Mouse (Mus musculus) liver, embryonic 13.5 days (tissue): ENCODE data around the gene Secisbp2. TPM values are rescaled to one million over a fixed set of nuclear protein-coding genes. Genes with fewer than 3 reads are reported as not detected.
A peak's percentile ranks its signal among the peaks of the same experiment; 100 is the strongest.

ENCODE experiments used
- ATAC-seq: fragments of 200-750 bp; cut with Nextera tagmentation; 2 replicates; pipeline ENCODE4 v1.8.0; 2017; ENCODE audit warnings: low read depth, mild to moderate bottlenecking, moderate number of reproducible peaks, moderate library complexity
- DNase-seq: peaks from one replicate; pipeline ENCODE4 v3.0.0; 2022
- H3K27ac ChIP-seq: fragments of 300-500 bp; sonication (generic); 2 replicates; pipeline ENCODE4 v1.5.1; 2015; ENCODE audit warnings: moderate library complexity, mild to moderate bottlenecking, inconsistent platforms
- H3K27me3 ChIP-seq: fragments of 300-500 bp; sonication (generic); 2 replicates; pipeline ENCODE4 v1.6.1; 2015; ENCODE audit warnings: mild to moderate bottlenecking, inconsistent platforms
- H3K36me3 ChIP-seq: fragments of 300-500 bp; sonication (generic); 2 replicates; pipeline ENCODE4 v1.6.1; 2015; ENCODE audit warnings: mild to moderate bottlenecking, inconsistent platforms
- H3K4me1 ChIP-seq: fragments of 300-500 bp; sonication (generic); replicated peaks from 2 replicates; pipeline ENCODE4 v1.6.1; 2015; ENCODE audit warnings: inconsistent platforms
- H3K4me2 ChIP-seq: fragments of 300-500 bp; sonication (generic); 2 replicates; pipeline ENCODE4 v1.6.1; 2015; ENCODE audit warnings: inconsistent platforms, mild to moderate bottlenecking, moderate library complexity
- H3K4me3 ChIP-seq: fragments of 300-500 bp; sonication (generic); replicated peaks from 2 replicates; pipeline ENCODE4 v1.5.1; 2015; ENCODE audit warnings: mild to moderate bottlenecking, inconsistent platforms
- H3K9ac ChIP-seq: fragments of 300-500 bp; sonication (generic); 2 replicates; pipeline ENCODE4 v1.6.1; 2015; ENCODE audit warnings: mild to moderate bottlenecking, inconsistent platforms
- H3K9me3 ChIP-seq: fragments of 300-500 bp; sonication (generic); replicated peaks from 2 replicates; pipeline ENCODE4 v1.6.1; 2016; ENCODE audit warnings: inconsistent platforms
- WGBS: fragments of 180-500 bp; shearing (Covaris S2); methylation state at CpG from one replicate; pipeline ENCODE4 v1.1.7; 2015; ENCODE audit not compliant: insufficient replicate concordance; 5-methylcytosine and 5-hydroxymethylcytosine counted together
- polyA plus RNA-seq: library from polyadenylated mRNA; unstranded; fragments of >200 nt; fragmentation: Nextera tagmentation; extraction: Ambion mirVana; gene quantifications from 2 replicates; pipeline ENCODE4 v1.2.1, GENCODE M21; 2015

Gene Secisbp2
- polyA plus RNA-seq, 1 experiment from 2014 or later, result 21.0 TPM

DNA sequence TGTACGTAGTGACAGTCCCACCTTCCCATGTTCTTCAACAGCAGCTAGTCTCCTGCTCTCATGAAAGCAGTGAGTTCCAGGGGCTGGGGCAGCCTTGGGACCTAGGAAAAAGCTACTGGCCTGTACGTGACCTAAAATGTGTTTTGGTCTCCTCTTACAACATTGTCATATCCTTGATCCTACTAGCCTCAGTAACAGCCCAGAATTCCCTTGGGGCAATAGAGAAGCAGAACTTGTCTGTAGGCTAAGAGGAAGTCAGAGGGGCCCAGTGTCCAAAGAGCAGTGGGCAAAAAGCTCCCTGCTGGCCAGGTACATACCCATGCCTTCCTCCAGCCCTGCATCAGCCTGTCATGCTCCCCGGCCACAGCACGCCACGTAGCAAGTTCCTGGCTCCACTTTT lies 35.5 kb downstream of the Secisbp2 start:
- WGBS, result 71% methylated on average over 5 of the region's 5 CpGs
- Histone ChIP-seq H3K4me3 (no peak overlapping the region), H3K9ac (no peak overlapping the region), H3K36me3 (peaks cover 80% of the 10 kb centered on the region), H3K4me1 (peaks cover 48% of the 10 kb centered on the region), H3K27me3 (no peaks in the 10 kb centered on the region), H3K9me3 (no peaks in the 10 kb centered on the region), H3K4me2 (no peak overlapping the region), H3K27ac (no peak overlapping the region)
- DNase-seq (no peak), ATAC-seq (no peak)

DNA sequence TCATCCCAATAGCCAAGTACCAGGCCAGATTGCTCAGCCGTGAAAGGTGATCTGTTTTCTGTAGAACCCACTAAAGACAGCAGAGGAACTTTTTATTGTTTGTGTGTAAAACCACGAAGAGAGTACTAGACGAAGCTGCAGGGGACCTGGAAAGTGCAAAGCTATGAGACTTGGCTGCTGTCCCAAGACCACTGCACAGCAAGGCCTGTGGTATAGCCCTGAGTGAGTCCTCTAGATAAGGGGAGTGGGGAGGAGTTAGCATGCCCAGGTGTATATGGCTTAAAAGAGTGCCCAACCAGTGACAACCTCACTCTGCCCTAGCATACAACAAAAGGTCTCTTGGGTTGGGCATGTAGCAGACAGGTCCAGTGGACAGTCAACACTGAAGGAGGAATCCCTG lies 37.2 kb downstream of the Secisbp2 start:
- Histone ChIP-seq H3K36me3 (peaks cover 63% of the 10 kb centered on the region), H3K27me3 (no peaks in the 10 kb centered on the region), H3K4me3 (no peak overlapping the region), H3K27ac (no peak overlapping the region), H3K9me3 (no peaks in the 10 kb centered on the region), H3K9ac (no peak overlapping the region), H3K4me1 (peaks cover 48% of the 10 kb centered on the region), H3K4me2 (no peak overlapping the region)
- 36% methylated on average over 3 of the region's 3 CpGs for WGBS
- no peak for ATAC-seq
- no peak for DNase-seq

DNA sequence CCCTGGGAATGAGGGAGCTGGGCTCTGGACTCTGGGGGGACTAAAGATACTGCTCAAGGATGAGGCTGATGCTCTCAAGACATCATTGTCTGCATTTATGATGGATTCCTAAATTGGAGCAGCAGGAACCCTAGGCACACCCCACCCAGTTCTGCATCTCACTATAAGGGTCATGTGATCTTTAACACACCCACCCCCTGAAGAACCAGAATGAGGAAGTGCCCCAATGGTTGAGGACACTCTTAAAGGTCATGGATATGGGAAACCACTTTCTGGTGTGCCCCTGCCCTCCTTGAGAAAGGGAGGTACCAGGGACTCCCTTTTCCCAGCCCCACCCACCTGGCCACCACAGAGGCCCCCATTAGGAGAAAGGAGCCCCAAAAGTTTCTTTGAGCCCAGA lies 45.0 kb downstream of the Secisbp2 start:
- no peak for ATAC-seq
- no peak overlapping the region for H3K4me3 ChIP-seq
- H3K27me3 ChIP-seq, result no peaks in the 10 kb centered on the region
- H3K27ac ChIP-seq, result no peak overlapping the region
- no peaks in the 10 kb centered on the region for H3K36me3 ChIP-seq
- H3K9ac ChIP-seq, result no peak overlapping the region
- peaks cover 31% of the 10 kb centered on the region for H3K4me1 ChIP-seq
- no peak overlapping the region for H3K4me2 ChIP-seq
- H3K9me3 ChIP-seq, result no peaks in the 10 kb centered on the region
- no peak for DNase-seq

DNA sequence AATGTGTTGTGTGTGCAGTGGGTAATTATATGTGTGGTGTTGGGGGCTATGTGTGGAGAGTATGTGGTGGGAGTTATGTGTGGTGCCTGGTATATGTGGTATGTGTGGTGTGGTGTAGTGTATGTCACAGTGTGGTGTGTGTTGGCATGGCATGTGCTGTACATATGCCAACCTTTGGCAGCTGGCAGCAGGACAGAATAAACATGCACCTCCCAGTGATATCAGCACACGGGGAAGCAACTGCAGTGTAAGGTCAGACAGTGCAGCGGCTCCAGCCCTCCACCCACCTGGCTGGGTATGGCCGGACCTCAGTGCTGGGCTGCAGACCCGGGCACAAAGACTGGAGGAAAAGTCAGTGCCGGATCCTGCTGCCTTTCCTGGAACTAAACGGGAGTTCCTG lies 46.0 kb downstream of the Secisbp2 start:
- ATAC-seq (no peak), DNase-seq (no peak)
- peaks cover 31% of the 10 kb centered on the region for H3K4me1 ChIP-seq
- H3K4me2 ChIP-seq, result no peak overlapping the region
- H3K27ac ChIP-seq, result no peak overlapping the region
- H3K36me3 ChIP-seq, result peaks cover 3% of the 10 kb centered on the region; the same call in 1 of the 2 replicates
- no peaks in the 10 kb centered on the region for H3K9me3 ChIP-seq
- no peaks in the 10 kb centered on the region for H3K27me3 ChIP-seq
- no peak overlapping the region for H3K4me3 ChIP-seq
- peak overlapping the region; percentile 7; the same call in 1 of the 2 replicates for H3K9ac ChIP-seq
- 63% methylated on average over 6 of the region's 6 CpGs for WGBS

DNA sequence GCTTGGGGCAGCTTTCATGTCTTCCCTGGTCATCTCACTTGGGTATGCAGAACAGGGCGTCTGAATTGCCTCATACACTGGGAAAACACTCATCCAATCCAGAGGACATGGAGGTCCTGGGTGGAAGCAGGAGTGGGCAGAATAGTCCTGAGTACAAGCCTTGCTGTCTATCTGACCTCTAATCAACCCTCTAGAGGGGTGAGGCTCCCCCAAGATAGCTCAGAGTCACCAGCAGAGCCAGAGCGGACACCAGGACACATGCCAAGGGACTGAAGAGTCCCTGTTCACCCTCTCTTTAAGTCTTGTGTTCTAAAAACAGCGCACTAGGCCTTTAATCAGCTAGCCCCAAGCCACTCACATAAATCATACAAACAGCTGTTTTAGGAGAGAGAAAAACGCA lies 46.4 kb downstream of the Secisbp2 start:
- H3K4me1 ChIP-seq, result peaks cover 31% of the 10 kb centered on the region
- ATAC-seq (peak; percentile 72), DNase-seq (no peak)
- H3K4me3 ChIP-seq, result no peak overlapping the region
- no peaks in the 10 kb centered on the region for H3K27me3 ChIP-seq
- peak overlapping the region; percentile 66 for H3K27ac ChIP-seq
- peak overlapping the region; percentile 7; the same call in 1 of the 2 replicates for H3K9ac ChIP-seq
- peaks cover 7% of the 10 kb centered on the region for H3K36me3 ChIP-seq
- H3K9me3 ChIP-seq, result no peaks in the 10 kb centered on the region
- WGBS, result 46% methylated on average over 4 of the region's 4 CpGs
- peak overlapping the region; percentile 25 for H3K4me2 ChIP-seq

DNA sequence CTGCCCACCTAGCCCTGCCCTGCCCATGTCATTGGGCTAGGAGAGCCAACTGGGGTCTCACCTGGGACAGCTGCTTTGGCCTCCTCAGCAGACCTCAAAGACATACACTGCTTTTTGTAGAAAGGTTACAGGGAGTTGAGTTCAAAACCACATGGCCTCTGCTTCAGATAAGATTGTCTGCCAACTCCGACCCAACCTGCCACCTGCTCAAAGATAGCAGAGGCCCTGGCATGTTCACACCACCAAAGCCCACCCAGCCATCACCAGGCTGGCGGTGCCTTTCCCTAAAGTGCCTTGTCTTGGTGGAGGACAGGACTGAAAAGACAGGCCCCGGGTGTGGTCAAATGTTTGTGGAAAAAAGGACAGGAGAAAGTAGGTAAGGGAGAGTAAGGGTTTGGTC lies 46.8 kb downstream of the Secisbp2 start:
- H3K27ac ChIP-seq, result peak overlapping the region; percentile 66
- peak overlapping the region; percentile 7; the same call in 1 of the 2 replicates for H3K9ac ChIP-seq
- ATAC-seq (peak; percentile 73), DNase-seq (peak; percentile 20)
- peak overlapping the region; percentile 25 for H3K4me2 ChIP-seq
- H3K9me3 ChIP-seq, result no peaks in the 10 kb centered on the region
- H3K36me3 ChIP-seq, result peaks cover 10% of the 10 kb centered on the region
- peaks cover 31% of the 10 kb centered on the region for H3K4me1 ChIP-seq
- H3K27me3 ChIP-seq, result no peaks in the 10 kb centered on the region
- no peak overlapping the region for H3K4me3 ChIP-seq
- 28% methylated on average over 3 of the region's 3 CpGs for WGBS

DNA sequence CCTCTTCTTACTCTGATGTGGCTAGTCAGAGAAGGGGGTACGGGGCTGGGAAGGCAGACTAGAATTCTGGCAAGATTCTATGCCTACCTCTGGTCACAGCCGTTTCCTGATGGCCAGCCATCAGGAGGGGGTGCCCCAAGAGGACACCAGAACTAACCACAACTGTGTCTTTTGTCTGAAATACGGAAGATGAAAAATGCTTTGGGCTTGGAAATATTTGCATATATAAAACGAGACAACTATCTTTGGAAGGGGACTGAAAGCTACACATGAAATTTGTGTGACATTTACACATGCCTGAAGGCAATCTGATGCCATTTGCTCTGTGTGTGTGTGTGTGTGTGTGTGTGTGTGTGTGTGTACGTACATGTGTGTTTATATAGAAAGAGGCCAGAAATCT lies 52.4 kb downstream of the Secisbp2 start:
- DNase-seq, result no peak

DNA sequence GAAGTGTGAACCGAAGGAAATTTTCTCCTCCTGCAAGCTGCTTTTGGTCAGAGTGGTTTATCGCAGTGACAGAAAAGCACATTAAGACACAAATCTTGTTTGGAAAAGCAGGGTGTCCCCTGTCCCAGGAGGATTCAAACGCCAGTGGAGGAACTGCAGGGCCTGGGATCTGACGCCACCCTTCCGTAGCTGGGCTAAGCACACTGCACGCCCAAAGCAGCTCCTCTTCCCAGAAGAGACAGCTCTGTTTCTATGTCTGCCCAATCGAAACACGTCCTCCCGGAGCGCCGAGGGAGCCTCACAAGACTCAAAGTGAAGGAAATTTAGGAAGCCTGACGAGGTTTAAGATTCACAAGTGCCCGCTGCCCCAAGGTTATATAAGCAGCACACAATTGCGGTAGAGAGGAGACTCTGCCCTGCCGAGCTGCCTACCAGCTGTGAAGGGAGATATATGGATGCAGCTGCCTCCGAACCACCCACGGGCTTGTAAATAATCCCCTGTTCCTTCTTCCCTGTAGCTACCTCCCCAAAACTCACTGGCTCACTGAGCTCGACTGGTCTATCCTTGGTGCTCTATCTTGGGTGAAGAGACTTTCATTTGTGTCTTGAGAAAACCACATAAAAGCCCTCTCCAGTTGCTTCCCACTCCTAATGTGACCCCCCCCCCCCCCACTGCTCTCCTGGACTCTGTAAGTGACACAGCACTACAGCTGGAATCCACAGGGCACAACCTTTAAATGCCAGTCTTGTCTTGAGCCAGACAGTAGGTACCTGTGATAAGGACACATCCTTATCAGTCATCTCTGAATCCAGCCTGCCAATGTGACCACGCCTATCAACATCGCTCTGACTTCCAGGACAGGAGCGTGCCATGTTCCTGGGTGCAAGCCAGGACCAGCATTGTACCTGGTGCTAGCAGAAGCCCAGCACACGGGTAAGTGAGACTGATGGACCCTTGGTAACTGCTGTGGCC lies 54.7 kb downstream of the Secisbp2 start:
- ATAC-seq (peak; percentile 51), DNase-seq (no peak)
- H3K4me3 ChIP-seq, result no peak overlapping the region
- H3K27me3 ChIP-seq, result no peaks in the 10 kb centered on the region
- 75% methylated on average over 22 of the region's 22 CpGs for WGBS
- H3K36me3 ChIP-seq, result peaks cover 28% of the 10 kb centered on the region
- H3K4me2 ChIP-seq, result no peak overlapping the region
- no peaks in the 10 kb centered on the region for H3K9me3 ChIP-seq
- no peak overlapping the region; the same call in 1 of the 2 replicates for H3K27ac ChIP-seq
- peaks cover 17% of the 10 kb centered on the region for H3K4me1 ChIP-seq
- no peak overlapping the region for H3K9ac ChIP-seq

More for the DNA sequence above, 52.4 kb downstream of the Secisbp2 start:
- Histone ChIP-seq H3K36me3 (peaks cover 21% of the 10 kb centered on the region), H3K9me3 (no peaks in the 10 kb centered on the region), H3K27me3 (no peaks in the 10 kb centered on the region), H3K9ac (no peak overlapping the region), H3K4me3 (no peak overlapping the region), H3K4me2 (no peak overlapping the region), H3K27ac (0 out of 2 replicates have a peak overlapping the region, but pooled peaks have one; percentile 18), H3K4me1 (peaks cover 20% of the 10 kb centered on the region)
- whole genome bisulfite sequencing, result 70% methylated on average over 5 of the region's 5 CpGs
- no peak for ATAC-seq

DNA sequence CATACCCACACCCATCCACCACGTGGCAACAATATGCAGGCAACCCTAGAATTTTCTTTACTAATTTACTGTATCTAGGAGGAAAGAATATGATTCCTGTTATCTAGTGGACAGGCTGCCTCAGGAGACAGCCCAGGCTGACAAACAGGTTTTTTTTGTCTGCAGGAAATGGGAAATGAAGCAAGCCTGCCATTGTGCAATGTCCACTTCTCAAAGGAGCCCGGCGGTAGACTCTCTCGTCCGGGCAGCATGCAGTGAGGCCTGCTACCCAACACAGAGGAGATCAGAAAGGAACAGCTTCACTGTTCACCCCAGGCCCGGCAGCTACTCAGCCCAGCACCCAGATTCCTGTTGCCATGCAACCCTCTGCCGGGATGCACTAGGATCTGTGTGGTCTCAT lies 59.2 kb downstream of the Secisbp2 start:
- peaks cover 41% of the 10 kb centered on the region for H3K36me3 ChIP-seq
- H3K4me1 ChIP-seq, result peaks cover 19% of the 10 kb centered on the region
- no peak overlapping the region for H3K27ac ChIP-seq
- no peaks in the 10 kb centered on the region for H3K9me3 ChIP-seq
- H3K27me3 ChIP-seq, result no peaks in the 10 kb centered on the region
- no peak overlapping the region for H3K4me3 ChIP-seq
- ATAC-seq, result peak; percentile 19; the same call in 1 of the 2 replicates
- H3K4me2 ChIP-seq, result no peak overlapping the region
- DNase-seq, result no peak
- H3K9ac ChIP-seq, result no peak overlapping the region
- 57% methylated on average over 7 of the region's 7 CpGs for WGBS

DNA sequence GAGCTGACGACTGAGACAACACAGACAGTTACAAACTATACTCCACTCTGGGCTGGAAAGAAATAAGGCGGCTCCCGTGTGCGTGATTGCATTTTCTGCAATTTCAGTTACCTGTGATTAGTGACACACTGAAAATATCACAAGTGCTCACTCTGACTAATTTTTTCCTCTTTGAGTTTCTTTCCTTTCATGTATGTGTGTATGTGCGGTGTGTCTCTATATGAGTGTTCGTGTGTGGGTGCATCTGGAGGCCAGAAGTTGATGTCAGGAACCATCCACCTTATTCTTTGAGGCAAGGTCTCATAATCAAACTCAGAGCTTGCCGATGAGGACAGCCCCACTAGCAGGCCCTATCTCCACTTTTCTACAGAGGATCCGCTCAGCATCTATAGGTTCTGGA lies 60.5 kb downstream of the Secisbp2 start:
- Histone ChIP-seq H3K9me3 (no peaks in the 10 kb centered on the region), H3K36me3 (peaks cover 41% of the 10 kb centered on the region), H3K27me3 (no peaks in the 10 kb centered on the region), H3K27ac (no peak overlapping the region), H3K4me3 (no peak overlapping the region), H3K4me1 (peaks cover 9% of the 10 kb centered on the region), H3K4me2 (no peak overlapping the region), H3K9ac (no peak overlapping the region)
- DNase-seq (no peak), ATAC-seq (no peak)
- WGBS, result 87% methylated on average over 8 of the region's 8 CpGs

DNA sequence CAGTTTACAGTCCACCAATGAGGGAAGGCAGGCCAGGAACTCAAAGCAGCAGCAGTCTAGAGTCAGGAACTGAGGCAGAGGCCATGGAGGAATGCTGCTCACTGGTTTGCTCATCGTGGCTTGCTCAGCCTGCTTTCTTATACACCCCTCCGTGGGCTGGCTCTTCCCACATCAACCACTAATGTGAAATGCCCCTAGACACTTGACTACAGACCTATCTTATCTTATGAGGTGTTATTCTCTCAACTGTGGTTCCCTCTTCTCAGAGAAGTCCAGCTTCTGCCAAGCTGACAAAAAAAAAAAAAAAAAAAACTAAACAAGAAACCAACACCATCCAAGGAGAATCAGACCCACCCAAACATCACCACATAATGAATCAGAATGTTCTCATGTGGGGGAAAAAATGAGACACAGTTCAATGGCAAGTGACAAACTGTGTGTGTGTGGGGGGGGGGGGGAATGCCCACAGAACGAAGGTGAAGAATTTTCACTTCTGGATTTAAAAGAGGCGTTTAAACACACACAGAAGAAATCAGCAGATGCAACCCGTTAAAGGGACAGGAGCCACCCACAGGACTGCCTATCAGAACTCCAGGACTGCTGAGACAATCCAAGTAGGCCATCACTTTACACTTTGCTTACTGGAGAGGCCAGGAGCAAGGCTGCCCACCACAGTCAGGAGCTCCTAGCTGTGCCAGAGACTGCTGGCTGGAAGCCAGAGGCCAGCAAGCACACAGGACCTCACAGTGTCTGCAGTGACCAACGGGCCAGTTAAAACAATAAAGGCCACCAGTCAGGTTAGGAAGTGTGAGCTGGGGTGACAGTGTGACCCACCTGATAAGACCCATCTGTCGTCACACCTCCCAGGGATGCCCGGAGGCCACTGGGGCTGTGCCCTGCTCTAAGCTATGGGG lies 65.1 kb downstream of the Secisbp2 start:
- Histone ChIP-seq H3K27me3 (no peaks in the 10 kb centered on the region), H3K9ac (no peak overlapping the region), H3K27ac (no peak overlapping the region), H3K4me2 (no peak overlapping the region), H3K36me3 (peaks cover 44% of the 10 kb centered on the region), H3K9me3 (no peaks in the 10 kb centered on the region), H3K4me1 (0 out of 2 replicates have a peak, but pooled peaks cover 3% of the 10 kb centered on the region), H3K4me3 (no peak overlapping the region)
- WGBS, result 55% methylated on average over 8 of the region's 8 CpGs
- DNase-seq, result no peak
- no peak for ATAC-seq
